Mouse (Mus musculus) activated CD4-positive, CD25-positive, alpha-beta regulatory T cell (primary cell): ENCODE measurements around the gene Kctd7. TPM values are rescaled to one million over a fixed set of nuclear protein-coding genes. Genes with fewer than 3 reads are reported as not detected.

Source experiments
- polyA plus RNA-seq, 2 experiments: library from polyadenylated mRNA; unstranded; fragments of 100-300 nt; shearing (Covaris generic); gene quantifications; one replicate each; pipeline ENCODE4 v1.2.1; 2017

Kctd7 gene
- 1 to 10 TPM; 3.6 to 4.7 TPM for polyA plus RNA-seq

DNA sequence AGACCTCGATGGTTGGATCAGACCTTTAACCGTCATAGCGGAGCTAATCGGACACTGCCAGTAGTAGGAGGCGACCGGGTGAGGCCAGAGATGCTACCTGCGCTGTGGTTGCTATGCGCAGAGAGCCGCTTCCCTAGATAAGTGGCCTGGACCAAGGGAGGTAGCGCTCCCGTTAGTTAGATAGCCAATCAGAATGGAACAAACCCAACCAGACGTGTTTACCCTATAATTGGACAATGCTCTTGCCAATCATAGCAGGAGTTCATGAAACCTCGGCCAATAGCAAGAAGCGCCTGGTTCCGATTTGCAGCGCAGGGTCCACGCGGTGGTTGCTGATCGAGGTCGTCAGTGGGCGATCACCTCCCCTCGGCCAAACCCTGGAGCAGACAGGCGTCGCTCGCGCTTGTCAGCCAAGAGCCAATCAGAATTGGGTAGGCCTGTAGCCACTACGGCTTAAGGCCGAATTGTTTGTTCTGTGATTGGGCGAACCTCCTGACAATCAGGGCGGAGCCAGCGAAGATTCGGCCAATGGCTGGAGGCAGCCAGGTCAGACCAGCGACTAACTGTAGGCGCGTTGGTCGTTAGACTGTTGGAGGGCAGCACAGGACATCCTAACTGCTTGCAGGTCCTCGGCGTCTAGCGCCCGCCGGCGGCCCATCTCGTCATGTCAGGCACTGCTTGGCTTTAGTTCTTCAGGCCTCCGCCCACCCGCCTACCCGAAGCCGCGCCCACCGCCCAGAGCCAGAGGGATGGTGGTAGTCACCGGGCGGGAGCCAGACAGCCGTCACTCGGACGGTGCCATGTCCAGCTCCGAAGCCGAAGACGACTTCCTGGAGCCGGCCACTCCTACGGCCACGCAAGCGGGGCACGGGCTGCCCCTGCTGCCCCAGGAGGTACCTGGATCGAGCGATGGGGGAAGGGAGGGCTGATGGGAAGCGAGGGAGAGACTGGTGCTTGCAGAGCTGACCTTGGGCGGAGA is at the start of gene Kctd7:
Gene Kctd7, plus strand, starts transcription at position 528 of the 979 bp plus-strand sequence.

DNA sequence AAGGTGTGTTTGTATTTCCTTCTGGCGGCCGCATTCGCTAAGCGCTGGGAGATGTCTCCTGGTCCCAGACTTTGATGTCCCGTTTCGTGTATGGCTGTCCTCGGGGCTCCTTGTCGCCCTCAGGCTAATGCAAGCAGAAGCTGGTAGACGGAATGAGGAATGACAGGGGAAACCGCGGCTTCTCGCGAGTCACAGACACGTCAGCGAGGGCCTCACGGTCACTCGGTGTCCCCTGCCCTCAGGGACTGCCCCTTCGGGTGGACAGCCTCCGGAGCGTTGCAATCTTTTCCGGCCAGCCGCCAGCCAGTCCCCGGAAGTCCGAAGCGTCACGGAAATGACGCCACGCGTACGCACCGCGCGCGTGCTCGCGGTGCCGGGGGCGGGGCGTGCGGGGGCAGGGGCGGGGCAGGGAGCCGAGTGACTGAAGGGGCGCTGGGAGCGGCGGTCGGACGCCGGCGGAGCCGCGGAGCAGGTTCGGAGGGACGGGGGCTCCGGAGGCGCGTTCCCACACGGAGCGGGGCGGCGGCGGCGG is 26.8 kb downstream of the Kctd7 start, which contains the start of gene Rabgef1:
Gene Rabgef1, plus strand, starts transcription at position 376 of the 532 bp plus-strand sequence.

Other genes with a start within 250 kb of the Kctd7 start
- gene Zbed5, start 249.1 kb upstream of the Kctd7 start, polyA plus RNA-seq: 1 to 10 TPM in 1 of 2 experiments, under 1 TPM in 1; 0.63 to 3.4 TPM
- under 1 TPM; 0.16 to 0.22 TPM for gene Phkg1, start 246.3 kb upstream of the Kctd7 start, polyA plus RNA-seq
- under 1 TPM; 0.29 to 0.47 TPM for gene Nupr1l, start 236.3 kb upstream of the Kctd7 start, polyA plus RNA-seq
- gene Vkorc1l1, start 202.9 kb upstream of the Kctd7 start, polyA plus RNA-seq: 10 to 100 TPM; 11.7 to 14.8 TPM
- gene Gusb, start 141.8 kb upstream of the Kctd7 start, polyA plus RNA-seq: 10 to 100 TPM; 50.3 to 50.8 TPM
- 10 to 100 TPM; 70.2 to 74.9 TPM for gene Asl, start 115.6 kb upstream of the Kctd7 start, polyA plus RNA-seq
- 10 to 100 TPM; 41.4 to 45.8 TPM for gene Crcp, start 115.6 kb upstream of the Kctd7 start, polyA plus RNA-seq
- 1 to 10 TPM; 7.5 to 9.6 TPM for gene Tpst1, start 71.5 kb upstream of the Kctd7 start, polyA plus RNA-seq
- gene Rabgef1, start 26.9 kb downstream of the Kctd7 start, polyA plus RNA-seq: 10 to 100 TPM; 23.2 to 38.0 TPM
- gene Tmem248, start 72.2 kb downstream of the Kctd7 start, polyA plus RNA-seq: 10 to 100 TPM; 51.7 to 61.8 TPM
- gene Sbds, start 110.7 kb downstream of the Kctd7 start, polyA plus RNA-seq: 10 to 100 TPM; 72.7 to 76.5 TPM
- 10 to 100 TPM; 35.2 to 35.3 TPM for gene Tyw1, start 110.8 kb downstream of the Kctd7 start, polyA plus RNA-seq
- under 1 TPM in 1 of 2 experiments, not detected in 1; 0.33 TPM for gene Caln1, start 224.6 kb downstream of the Kctd7 start, polyA plus RNA-seq
- not detected for gene A330070K13Rik, start 239.8 kb downstream of the Kctd7 start, polyA plus RNA-seq